Mouse (Mus musculus) heart, adult 2 months (tissue): ENCODE measurements around the gene Pir. TPM values are rescaled to one million over a fixed set of nuclear protein-coding genes. Genes with fewer than 3 reads are reported as not detected.

Source experiments
- DNase-seq, 2 experiments: peaks; one replicate each; pipeline ENCODE4 v3.0.0; 2021
- H3K27ac ChIP-seq: fragments of 200-600 bp; 2 replicates; pipeline ENCODE4 v1.8.1; 2022
- H3K27me3 ChIP-seq: fragments of 200-500 bp; 2 replicates; pipeline ENCODE4 v1.6.1; 2012; ENCODE audit warnings: mild to moderate bottlenecking, low read length, inconsistent platforms, mixed read lengths; ENCODE audit not compliant: control insufficient read depth, insufficient read depth
- H3K36me3 ChIP-seq: fragments of 200-500 bp; 2 replicates; pipeline ENCODE4 v1.6.1; 2012; ENCODE audit warnings: low read length, inconsistent platforms; ENCODE audit not compliant: control insufficient read depth, insufficient read depth
- H3K4me1 ChIP-seq: fragments of 200-500 bp; 2 replicates; pipeline ENCODE4 v1.6.1; 2011; ENCODE audit warnings: low read length; ENCODE audit not compliant: control insufficient read depth, insufficient read depth
- H3K4me3 ChIP-seq: fragments of 200-600 bp; 2 replicates; pipeline ENCODE4 v1.8.1; 2022
- H3K79me2 ChIP-seq: fragments of 200-500 bp; replicated peaks from 2 replicates; pipeline ENCODE4 v1.6.1; 2012; ENCODE audit warnings: mild to moderate bottlenecking, inconsistent platforms, low read length, moderate library complexity, mixed read lengths; ENCODE audit not compliant: control insufficient read depth, insufficient read depth
- H3K9ac ChIP-seq: fragments of 200-500 bp; 2 replicates; pipeline ENCODE4 v1.6.1; 2012; ENCODE audit warnings: low read depth, mild to moderate bottlenecking, control low read depth, inconsistent platforms, low read length, mixed read lengths
- CTCF ChIP-seq: fragments of 200-600 bp; IDR thresholded peaks from 2 replicates; pipeline ENCODE4 v1.8.1; 2022; ENCODE audit warnings: antibody characterized with exemption, mild to moderate bottlenecking, moderate library complexity
- EP300 ChIP-seq: fragments of 200-500 bp; IDR thresholded peaks from 2 replicates; pipeline ENCODE4 v1.6.1; 2011; ENCODE audit warnings: low read depth, low read length, control low read depth; ENCODE audit not compliant: insufficient read depth
- POLR2A ChIP-seq: fragments of 200-500 bp; IDR thresholded peaks from 2 replicates; pipeline ENCODE4 v1.6.1; 2011; ENCODE audit warnings: mild to moderate bottlenecking, low read depth, low read length, control low read depth; ENCODE audit not compliant: insufficient read depth
- WGBS: fragments of 180-500 bp; shearing (Covaris S2); methylation state at CpG from one replicate; pipeline ENCODE4 v1.1.7; 2018; 5-methylcytosine and 5-hydroxymethylcytosine counted together
- intact Hi-C: fragments of 180-260 bp; cut with DNase I; formaldehyde crosslinking; loops from one replicate; pipeline ENCODE4 v1.15.1; 2025
- polyA plus RNA-seq: library from polyadenylated mRNA; depleted of rRNA; stranded (reverse); fragments of >200 nt; gene quantifications from 2 replicates; pipeline ENCODE4 v1.2.3, GENCODE M21; 2012
- total RNA-seq, 2 experiments: library from RNA; stranded (reverse); gene quantifications; 2 replicates each; pipeline ENCODE4 v1.2.3; 2021

The Pir gene
- total and polyA plus RNA-seq, 3 experiments: 2.9 to 6.6 (median 6.3) TPM

- no peaks in the 10 kb centered on the region for H3K27me3 ChIP-seq
- no peak for DNase-seq
- H3K4me3 ChIP-seq: no peak overlapping the region
- WGBS: 84% methylated on average over 4 of the region's 4 CpGs
- TF ChIP-seq CTCF (no peak), EP300 (no peak), POLR2A (no peak)
- H3K36me3 ChIP-seq: no peaks in the 10 kb centered on the region
- H3K79me2 ChIP-seq: no peaks in the 10 kb centered on the region
- no peaks in the 10 kb centered on the region for H3K4me1 ChIP-seq
- no peak overlapping the region for H3K27ac ChIP-seq
- intact Hi-C loops: no loop called here
- H3K9ac ChIP-seq: no peak overlapping the region
Measured at GRCm38 (mm10) chrX:164338591-164338990, 69.4 kb downstream of the Pir start.

- intact Hi-C loops: no loop called here
- DNase-seq: peak in 1 of 2 experiments; percentile 2
- no peaks in the 10 kb centered on the region for H3K79me2 ChIP-seq
- H3K9ac ChIP-seq: no peak overlapping the region
- no peak overlapping the region for H3K4me3 ChIP-seq
- no peaks in the 10 kb centered on the region for H3K27me3 ChIP-seq
- H3K36me3 ChIP-seq: no peaks in the 10 kb centered on the region
- TF ChIP-seq CTCF: no peak
- no peak for TF ChIP-seq EP300
- no peak for TF ChIP-seq POLR2A
- no peaks in the 10 kb centered on the region for H3K4me1 ChIP-seq
- 76% methylated on average over 4 of the region's 4 CpGs for WGBS
- H3K27ac ChIP-seq: no peak overlapping the region
Measured at GRCm38 (mm10) chrX:164345359-164345938, 76.3 kb downstream of the Pir start.

- Histone ChIP-seq H3K79me2 (no peaks in the 10 kb centered on the region), H3K9ac (no peak overlapping the region), H3K4me1 (no peaks in the 10 kb centered on the region), H3K27me3 (no peaks in the 10 kb centered on the region), H3K4me3 (no peak overlapping the region), H3K36me3 (no peaks in the 10 kb centered on the region), H3K27ac (no peak overlapping the region)
- intact Hi-C loops: no loop called here
- no peak for DNase-seq
- TF ChIP-seq POLR2A (no peak), CTCF (no peak), EP300 (no peak)
- 53% methylated on average over 3 of the region's 3 CpGs for WGBS
Measured at GRCm38 (mm10) chrX:164348937-164349336, 79.8 kb downstream of the Pir start.

GRCm38 (mm10) chrX:164365153-164365865 is 96.1 kb downstream of the Pir start:
- intact Hi-C loops: no loop called here
- 91% methylated on average over 4 of the region's 4 CpGs for WGBS
- Histone ChIP-seq H3K4me1 (no peaks in the 10 kb centered on the region), H3K9ac (no peak overlapping the region), H3K27ac (no peak overlapping the region), H3K27me3 (no peaks in the 10 kb centered on the region), H3K36me3 (no peaks in the 10 kb centered on the region), H3K79me2 (no peaks in the 10 kb centered on the region), H3K4me3 (no peak overlapping the region)
- TF ChIP-seq POLR2A (no peak), EP300 (no peak), CTCF (no peak)
- no peak for DNase-seq

- TF ChIP-seq EP300 (no peak), POLR2A (no peak), CTCF (no peak)
- Histone ChIP-seq H3K4me3 (no peak overlapping the region), H3K27ac (no peak overlapping the region), H3K36me3 (no peaks in the 10 kb centered on the region), H3K4me1 (no peaks in the 10 kb centered on the region), H3K79me2 (no peaks in the 10 kb centered on the region), H3K27me3 (no peaks in the 10 kb centered on the region), H3K9ac (no peak overlapping the region)
- no peak for DNase-seq
- WGBS: 82% methylated on average over 3 of the region's 3 CpGs
- intact Hi-C loops: no loop called here
Measured at GRCm38 (mm10) chrX:164370576-164370975, 101.4 kb downstream of the Pir start.

- intact Hi-C loops: no loop called here
- no peak within 1 kb of the TSS; the same call in 1 of the 2 replicates for H3K27ac ChIP-seq
- TF ChIP-seq CTCF (no peak), POLR2A (no peak)
- WGBS: 22% methylated on average over 3 of the region's 3 CpGs
- no peaks in the 10 kb centered on the region for H3K27me3 ChIP-seq
- H3K9ac ChIP-seq: no peak within 1 kb of the TSS
- no peaks in the 10 kb centered on the region for H3K79me2 ChIP-seq
- H3K36me3 ChIP-seq: no peaks in the 10 kb centered on the region
- H3K4me3 ChIP-seq: no peak within 1 kb of the TSS
- peak; percentile 21 to 55 for DNase-seq
- H3K4me1 ChIP-seq: no peaks in the 10 kb centered on the region
Measured at GRCm38 (mm10) chrX:164373081-164373480, 103.9 kb downstream of the Pir start, which contains the start of gene Vegfd. TSS of gene Vegfd (plus strand) at chrX:164373378.
